Mouse (Mus musculus): Measurements from ENCODE around the gene Peli2.

Gene Peli2

GRCm38 (mm10) chr14:48151554-48151953 lies 30.9 kb downstream of the Peli2 start:
- no peak for DNase-seq (ENCODE audit: low spot score in 2 of 2)

DNA sequence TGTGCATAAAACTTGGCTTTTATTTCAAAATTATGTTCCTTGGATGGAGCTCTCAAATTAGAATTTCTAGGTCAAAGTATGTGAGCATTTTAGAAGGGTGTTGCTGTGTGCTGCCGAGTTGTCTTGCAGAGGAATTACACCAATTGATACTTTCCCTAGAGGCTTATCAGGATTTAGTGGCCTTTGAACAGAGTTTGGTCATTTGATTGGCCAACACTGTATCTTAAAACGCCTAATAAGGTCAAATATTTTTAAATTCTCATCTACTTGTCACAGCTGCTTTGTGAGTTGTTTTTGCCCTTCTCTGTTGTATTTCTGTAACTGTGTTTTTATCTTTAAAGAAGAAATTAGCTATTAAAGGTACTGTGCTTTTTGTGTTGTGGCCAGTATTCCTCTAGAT lies 32.4 kb downstream of the Peli2 start:
- DNase-seq (ENCODE audit: low spot score in 2 of 2), result no peak

DNA sequence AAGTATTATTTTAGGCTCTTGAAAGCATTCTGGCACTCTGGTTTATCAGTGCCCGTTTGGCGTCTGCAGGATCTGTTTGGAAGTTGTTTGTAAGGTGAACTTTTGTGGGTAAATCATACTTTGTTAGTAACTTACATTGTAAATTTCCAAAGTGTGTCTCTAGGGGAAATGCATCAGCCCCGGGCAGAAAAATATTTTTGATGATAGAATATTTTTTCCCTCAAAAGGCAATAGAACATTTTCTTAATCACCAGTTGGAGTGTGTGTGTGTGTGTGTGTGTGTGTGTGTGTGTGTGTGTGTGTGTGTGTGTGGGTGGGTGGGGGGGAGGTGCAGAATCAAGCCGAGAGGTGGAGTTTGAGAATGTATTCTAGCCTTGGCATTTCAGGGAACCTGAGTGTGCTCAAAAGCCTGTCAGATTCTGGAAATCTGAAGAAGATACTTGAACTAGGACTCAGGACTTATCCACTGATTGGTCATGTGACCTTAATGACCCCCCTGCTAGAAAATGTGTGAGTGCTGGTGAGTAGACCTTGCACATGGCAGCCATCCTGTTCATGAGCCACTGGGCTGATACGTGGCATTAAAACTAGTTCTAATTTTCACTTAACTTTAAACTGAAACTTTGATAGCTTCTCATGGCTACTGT lies 33.4 kb downstream of the Peli2 start:
- DNase-seq (ENCODE audit: low spot score in 2 of 2), result no peak

DNA sequence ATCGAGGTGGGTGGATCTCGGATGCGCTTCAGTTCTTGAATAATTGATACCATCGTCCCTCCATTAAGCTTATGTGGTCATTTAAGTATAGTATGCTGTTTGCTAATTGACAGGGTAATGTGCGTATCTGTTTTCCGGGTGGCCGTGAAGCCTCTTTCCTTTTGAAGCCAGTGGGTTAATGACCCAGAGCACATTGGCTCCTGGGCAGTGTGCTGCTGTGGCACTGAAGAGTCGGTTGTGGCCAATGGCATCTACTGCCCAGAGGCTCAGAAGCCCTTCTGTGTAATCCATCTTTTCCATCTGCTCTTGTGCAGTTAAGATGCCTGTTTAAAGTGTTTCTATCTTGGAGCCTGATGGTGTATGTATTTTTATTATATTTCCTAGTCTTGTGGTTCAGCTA lies 34.0 kb downstream of the Peli2 start:
- no peak for DNase-seq (ENCODE audit: low spot score in 2 of 2)

DNA sequence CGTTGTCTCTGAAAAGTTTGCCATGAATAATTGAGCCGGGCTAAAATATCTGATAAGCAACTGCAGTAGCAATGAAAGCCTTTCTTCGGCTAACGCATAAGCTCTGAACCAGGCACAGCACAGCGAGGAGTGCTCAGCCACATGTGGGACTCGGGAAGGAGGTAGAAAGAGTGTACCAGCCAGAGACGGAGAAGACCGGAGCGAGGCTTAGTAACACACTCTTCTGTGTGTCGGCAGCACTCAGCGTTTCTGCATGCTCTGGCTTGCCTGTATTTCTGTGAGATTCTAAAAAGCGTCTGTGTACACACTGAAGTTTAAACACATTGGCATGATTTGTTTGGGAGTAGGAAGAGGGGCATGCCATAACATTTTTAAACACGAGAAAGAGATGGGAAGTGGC lies 34.5 kb downstream of the Peli2 start:
- no peak for DNase-seq (ENCODE audit: low spot score in 2 of 2)

DNA sequence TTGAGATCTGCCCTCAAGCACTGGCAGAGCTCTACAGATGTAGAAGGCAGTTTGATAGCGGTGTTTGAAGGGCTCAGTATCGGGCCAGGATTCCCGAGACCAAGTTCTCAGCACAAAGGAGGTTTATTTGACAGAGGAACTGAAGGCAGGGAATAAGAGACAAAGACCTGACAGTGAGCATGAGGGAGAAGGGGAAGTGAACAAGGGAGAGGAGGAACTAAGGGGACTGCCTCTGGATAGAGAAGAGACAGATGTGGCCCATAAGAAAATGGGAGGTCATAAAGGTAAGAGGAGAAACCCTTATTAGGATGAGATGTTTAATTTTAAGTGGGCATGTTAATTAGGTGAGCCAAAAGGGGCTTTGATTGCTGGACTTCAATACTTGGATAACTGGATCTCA lies 36.5 kb downstream of the Peli2 start:
- no peak for DNase-seq (ENCODE audit: low spot score in 2 of 2)

GRCm38 (mm10) chr14:48157835-48158234 lies 37.2 kb downstream of the Peli2 start:
- peak in 1 of 2 experiments; percentile 34 for DNase-seq (ENCODE audit: low spot score in 2 of 2)

- DNase-seq (ENCODE audit: low spot score in 2 of 2), result no peak
Measured at GRCm38 (mm10) chr14:48159401-48159800, 38.8 kb downstream of the Peli2 start.

- DNase-seq (ENCODE audit: low spot score in 2 of 2), result no peak
Measured at GRCm38 (mm10) chr14:48162446-48162845, 41.8 kb downstream of the Peli2 start.

- DNase-seq (ENCODE audit: low spot score in 2 of 2), result no peak
Measured at GRCm38 (mm10) chr14:48164917-48165316, 44.3 kb downstream of the Peli2 start.

GRCm38 (mm10) chr14:48166396-48166795 lies 45.8 kb downstream of the Peli2 start:
- no peak for DNase-seq (ENCODE audit: low spot score in 2 of 2)

DNA sequence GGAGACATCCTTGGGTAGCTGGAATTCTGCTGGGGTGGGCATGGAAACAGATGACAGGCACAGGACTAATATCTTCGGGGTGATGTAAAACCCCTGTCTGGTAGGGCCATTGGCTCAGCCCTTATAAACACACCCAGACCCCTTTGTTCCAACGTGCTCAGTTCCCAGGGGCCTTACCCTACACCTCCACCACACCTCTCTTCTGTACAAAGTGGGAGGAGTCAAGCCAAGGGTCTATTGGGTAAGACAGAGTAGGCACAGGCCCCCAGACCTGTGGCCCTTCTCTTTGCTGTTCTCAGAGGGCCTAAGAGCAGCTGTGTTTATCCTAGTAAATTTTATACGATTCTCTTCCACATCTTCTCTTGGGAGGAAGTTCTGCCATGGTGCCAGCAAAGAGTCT lies 46.4 kb downstream of the Peli2 start:
- no peak for DNase-seq (ENCODE audit: low spot score in 2 of 2)

- no peak for DNase-seq (ENCODE audit: low spot score in 2 of 2)
Measured at GRCm38 (mm10) chr14:48168116-48168515, 47.5 kb downstream of the Peli2 start.

- DNase-seq (ENCODE audit: low spot score in 2 of 2), result peak in 1 of 2 experiments; percentile 66
Measured at GRCm38 (mm10) chr14:48169970-48170369, 49.3 kb downstream of the Peli2 start.

- no peak for DNase-seq (ENCODE audit: low spot score in 2 of 2)
Measured at GRCm38 (mm10) chr14:48171268-48171667, 50.6 kb downstream of the Peli2 start.

GRCm38 (mm10) chr14:48172026-48172425 lies 51.4 kb downstream of the Peli2 start:
- peak; percentile 58 to 60 for DNase-seq (ENCODE audit: low spot score in 2 of 2)

GRCm38 (mm10) chr14:48172876-48173275 lies 52.3 kb downstream of the Peli2 start:
- DNase-seq (ENCODE audit: low spot score in 2 of 2), result no peak

DNA sequence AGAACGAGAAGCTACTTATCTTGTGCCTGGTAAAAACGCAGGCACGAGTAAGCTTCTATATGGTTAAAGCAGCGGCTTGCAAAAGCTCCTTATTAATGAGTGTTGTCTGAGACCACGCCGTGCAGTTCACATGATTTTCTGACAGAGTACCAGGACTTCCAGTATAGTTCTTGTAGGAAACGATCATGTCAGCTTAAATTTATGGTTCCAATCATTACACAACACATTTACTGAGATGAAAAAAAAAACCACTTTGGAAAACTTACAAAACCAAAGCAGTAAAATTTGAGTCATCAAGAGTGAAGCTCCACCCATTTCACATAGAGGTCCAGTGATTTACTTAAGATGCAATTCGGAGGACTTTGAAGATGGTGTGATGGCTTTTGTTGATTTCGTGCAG lies 53.2 kb downstream of the Peli2 start:
- DNase-seq (ENCODE audit: low spot score in 2 of 2), result no peak

DNA sequence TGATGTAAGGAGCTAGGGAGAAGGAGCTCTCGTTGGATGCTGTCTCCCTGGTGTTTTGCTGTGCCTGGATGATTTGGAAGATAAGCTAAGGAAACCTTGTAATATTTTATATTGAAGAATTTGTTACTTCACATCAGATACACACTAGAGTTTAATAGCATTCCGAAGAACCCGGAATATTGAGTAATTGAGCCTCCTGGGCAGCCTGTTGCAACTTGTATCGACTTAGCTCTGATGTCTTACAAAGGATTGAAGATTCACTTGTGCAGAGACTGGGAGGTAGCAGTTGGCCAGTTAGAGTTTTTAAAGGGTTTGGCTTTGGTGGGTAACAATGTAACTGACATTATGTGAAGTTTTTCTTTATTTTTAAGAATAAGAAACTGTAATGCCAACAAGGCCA lies 53.7 kb downstream of the Peli2 start:
- DNase-seq (ENCODE audit: low spot score in 2 of 2), result no peak

DNA sequence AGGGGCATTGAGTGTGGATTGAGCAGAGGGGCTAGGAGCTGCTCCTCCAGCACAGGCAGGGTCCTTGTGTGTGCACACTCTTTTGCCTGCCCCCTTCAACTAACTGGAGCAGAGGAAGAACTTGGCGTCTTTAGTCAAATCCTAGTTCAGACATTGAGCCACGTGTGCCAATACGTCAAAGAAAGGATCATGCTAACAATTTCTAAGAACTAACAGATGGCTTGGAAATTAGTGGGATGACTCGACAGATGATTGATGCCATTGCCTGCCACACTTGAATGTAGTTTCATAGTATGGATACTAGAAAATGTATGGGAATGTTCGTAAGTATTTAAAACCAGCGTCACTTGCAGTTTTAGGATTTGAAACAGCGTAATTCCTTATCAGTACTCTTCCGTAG lies 54.5 kb downstream of the Peli2 start:
- DNase-seq (ENCODE audit: low spot score in 2 of 2), result no peak

DNA sequence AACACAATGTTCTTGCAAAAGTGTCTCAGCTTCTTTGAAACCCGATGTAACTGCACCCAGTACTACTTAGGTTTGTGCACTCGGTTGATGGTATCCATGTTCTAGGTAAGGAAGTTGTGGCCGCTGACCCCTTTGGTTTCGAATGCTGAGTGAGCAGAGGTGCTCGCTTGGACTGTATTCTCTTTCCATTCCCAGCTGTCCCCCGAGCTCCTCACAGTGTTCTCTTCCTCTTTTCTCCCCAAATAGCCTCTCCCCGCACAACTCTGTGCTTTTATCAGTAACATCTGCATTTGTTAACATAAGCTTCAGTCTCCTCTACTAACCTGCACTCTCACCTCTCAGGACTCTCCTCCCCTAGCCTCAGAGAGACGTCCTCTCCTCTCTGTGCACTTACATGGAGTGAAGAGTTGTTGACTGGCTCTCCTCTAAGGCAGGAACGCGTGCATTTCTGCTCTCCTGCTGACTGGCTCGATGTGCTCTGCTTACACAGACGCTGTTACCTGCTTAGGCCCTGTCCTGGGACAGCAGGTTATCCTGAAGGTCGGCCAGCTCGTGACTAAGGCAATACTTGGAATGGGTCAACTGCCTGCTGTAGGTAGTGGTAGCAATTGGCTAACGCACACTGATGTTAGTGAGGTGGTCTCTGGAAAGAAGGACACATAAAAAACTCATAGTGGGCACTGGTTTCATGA lies 57.8 kb downstream of the Peli2 start:
- no peak for DNase-seq (ENCODE audit: low spot score in 2 of 2)

DNA sequence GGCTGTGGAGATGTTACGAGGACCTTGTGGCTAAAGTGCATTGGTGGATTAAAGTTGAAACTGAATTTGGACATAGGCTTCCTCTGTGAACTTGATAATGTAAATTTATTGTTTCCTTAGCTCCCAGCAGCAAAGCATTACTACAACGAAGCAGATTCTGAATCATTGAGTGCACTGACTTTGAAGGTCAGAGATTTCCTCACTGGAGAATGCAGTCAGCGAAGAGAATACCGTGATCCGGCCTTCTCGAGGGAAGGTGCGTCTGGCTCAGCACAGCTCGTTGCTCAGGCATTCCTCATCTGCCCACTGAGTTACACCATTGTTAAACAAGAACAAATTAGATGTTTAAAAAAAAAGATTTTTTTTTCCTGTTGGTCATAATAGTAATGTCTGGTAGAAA lies 58.4 kb downstream of the Peli2 start:
- DNase-seq (ENCODE audit: low spot score in 2 of 2), result peak in 1 of 2 experiments; percentile 9

DNA sequence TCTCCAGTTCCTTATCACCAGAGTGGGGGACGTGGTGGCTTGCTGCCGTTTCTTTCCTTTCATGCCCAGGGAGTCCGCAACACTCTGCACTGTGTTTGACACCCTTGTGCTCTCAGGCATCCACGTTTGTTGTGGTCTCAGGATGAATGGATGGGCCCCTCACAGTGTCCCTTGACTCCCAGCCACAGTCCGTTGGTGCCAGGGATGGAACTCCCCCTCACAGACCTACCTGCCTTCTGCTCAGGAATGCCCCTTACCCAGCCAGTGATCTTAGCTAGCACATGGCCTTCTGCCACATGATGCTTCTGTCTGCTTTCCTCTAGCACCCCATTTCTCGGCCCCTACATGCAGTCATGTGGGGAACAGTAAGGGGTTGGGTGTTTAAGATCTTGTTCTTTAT lies 65.7 kb downstream of the Peli2 start:
- DNase-seq (ENCODE audit: low spot score in 2 of 2), result no peak

DNA sequence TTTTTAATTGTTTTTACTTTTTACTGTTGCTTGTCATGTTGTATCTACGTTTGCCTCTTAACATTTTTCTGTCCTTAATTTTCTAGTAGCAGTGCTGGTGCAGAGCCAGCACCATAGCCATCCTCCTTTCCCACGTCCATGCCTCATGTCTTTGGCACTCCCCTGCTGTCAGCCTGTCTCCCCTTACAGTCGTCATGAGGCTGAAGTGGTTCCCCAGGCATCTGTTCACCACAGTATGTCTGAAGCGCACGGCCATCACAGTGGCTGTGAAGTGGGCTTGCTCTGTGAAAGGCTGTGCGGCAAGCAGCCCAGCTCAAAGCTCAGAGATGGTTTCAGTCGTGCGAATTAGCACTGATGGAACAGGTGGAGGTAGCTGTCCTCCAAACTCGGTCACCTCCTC lies 66.5 kb downstream of the Peli2 start:
- DNase-seq (ENCODE audit: low spot score in 2 of 2), result peak in 1 of 2 experiments; percentile 21

Measured in right cerebral cortex, postnatal 10 days (tissue).